Mouse (Mus musculus): ENCODE measurements around the gene Podxl.
A peak's percentile ranks its signal among the peaks of the same experiment; 100 is the strongest.

Gene Podxl

DNA sequence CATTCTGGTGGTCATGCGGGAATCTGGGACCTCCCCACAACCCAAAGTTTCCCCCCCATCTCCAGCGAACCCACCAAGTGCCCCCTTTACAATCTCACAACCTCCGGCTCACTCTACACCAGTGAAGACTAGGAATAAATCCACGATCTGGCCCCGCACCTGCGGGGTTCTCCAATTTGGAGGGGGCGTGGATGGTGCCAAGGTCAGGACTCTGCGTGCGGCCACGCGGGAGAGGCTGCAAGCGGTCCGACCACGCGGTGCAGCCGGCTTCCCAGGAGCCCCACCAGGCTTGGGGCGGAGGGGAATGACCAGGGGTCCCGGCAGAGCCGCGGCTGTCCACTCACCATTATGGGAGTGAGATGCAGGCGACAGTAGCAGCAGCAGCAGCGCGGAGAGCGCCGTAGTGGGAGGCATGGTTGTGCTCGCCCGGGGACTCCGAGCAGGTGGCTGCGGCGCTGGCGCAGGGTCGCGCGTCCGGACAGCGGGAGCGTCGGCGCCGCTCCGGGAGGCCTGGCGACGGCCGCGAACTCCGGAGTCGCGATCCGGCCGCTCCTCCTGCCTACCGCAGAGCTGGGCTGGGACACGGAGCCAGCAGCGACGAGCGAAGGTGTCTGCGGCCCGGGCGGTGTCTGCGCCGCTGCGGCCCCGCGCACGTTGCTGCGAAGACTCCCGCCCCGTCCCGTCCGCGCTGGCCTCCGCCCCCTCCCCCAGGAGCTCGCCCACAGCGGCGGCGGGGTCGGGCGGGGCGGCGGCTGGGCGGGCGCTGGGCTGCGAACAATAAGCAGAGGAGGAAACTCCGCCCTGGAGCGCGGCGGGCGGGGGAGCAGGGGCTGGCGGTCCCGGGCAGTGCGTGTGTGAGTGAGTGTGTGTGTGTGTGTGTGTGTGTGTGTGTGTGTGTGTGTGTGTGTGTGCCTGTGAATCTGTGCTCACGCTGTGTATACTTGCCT lies at the start of gene Podxl:
Podxl (minus strand) TSS at position 747 of the 947 bp plus-strand sequence.
- peak; percentile 45 to 68 for DNase-seq

- DNase-seq = no peak
Observed at GRCm38 (mm10) chr6:31612560-31613270, 48.9 kb upstream of the Podxl start.

GRCm38 (mm10) chr6:31606429-31606828 lies 42.6 kb upstream of the Podxl start:
- DNase-seq = no peak

DNA sequence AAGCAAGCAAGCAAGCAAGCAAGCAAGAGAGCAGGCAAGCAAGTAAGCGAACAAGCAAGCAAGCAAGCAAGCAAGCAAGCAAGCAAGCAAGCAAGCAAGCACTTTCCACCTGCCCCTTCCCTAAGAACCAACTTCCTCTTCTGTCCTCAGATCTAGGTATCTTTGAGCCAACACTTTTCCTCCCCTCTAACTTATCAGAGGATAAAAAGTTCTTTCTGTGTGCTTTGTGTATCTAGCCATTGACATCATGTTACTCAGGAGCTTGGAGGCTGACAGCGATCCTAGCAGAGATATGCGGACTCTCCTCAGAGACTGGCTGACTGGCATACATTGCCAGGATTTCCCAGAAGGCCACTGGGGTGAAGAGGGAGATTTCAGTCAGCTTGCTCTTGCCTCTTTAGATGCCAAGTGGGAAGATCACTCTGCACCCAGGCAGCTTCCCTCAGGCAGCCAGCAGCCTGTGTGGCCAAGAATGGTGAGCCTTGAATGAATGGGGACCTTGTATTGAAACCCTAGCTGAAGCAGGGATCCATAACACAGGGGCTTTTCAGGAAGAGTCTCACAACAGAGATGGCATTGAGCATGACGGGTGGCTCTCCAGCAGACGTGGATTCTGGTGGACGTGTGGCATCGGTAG lies 41.0 kb upstream of the Podxl start:
- DNase-seq = no peak

GRCm38 (mm10) chr6:31602489-31602888 lies 38.7 kb upstream of the Podxl start:
- DNase-seq = no peak

- no peak for DNase-seq
Observed at GRCm38 (mm10) chr6:31601131-31601530, 37.4 kb upstream of the Podxl start.

- no peak for DNase-seq
Observed at GRCm38 (mm10) chr6:31599863-31600262, 36.1 kb upstream of the Podxl start.

GRCm38 (mm10) chr6:31598349-31598911 lies 34.6 kb upstream of the Podxl start:
- no peak for DNase-seq

DNA sequence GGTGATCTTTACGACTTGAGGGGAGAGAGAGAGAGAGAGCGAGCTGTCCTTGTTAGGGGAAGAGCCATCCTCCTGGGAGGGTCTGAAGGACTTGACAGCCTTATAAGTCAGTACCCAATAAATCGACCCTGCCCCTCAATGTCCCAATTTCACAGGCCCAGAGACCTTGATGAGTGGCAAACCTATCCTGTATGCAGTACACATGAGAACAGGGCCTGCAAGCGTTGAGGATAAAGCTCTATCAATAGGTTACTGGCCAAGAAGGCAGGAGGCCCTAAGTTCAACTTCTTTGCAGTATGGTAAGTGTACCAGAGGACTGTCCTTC lies 33.3 kb upstream of the Podxl start:
- no peak for DNase-seq

DNA sequence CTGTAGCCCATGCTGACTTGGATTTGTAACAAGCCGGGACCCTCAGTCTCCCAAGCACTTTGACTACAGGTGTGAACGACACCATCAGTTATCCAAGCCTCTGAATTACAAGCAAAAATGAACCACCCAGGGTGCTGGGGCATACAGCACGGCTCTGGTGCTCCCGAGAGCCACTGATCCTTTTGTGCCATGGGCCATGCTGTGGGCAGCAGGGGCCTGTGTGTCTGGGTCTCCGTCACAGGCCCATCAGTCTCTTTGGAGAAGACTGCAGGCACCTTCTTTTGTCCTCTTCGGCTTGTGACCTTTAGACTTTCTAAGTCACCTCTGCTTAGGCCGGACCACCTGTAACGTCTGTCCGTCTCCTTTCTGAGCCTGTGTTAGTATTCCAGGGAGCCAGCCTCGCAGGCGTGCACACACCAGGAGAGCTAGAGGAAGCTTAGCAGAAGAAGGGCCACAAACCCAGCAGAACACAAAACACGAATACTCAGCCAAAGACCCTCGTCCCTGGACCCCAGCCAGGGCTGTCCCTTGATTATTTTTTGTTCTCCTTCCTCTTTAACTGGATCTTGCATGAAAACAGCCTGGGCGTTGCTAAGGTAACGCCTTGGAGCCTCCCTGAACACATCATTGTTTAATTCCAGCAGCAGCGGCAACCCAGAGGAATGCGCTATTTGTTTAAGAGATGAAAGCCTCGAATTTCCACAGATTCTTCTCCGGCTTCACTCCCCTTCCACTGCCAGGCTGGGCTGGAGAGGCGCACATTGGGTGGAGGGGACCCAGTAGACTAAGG lies 32.8 kb upstream of the Podxl start:
- DNase-seq = no peak

DNA sequence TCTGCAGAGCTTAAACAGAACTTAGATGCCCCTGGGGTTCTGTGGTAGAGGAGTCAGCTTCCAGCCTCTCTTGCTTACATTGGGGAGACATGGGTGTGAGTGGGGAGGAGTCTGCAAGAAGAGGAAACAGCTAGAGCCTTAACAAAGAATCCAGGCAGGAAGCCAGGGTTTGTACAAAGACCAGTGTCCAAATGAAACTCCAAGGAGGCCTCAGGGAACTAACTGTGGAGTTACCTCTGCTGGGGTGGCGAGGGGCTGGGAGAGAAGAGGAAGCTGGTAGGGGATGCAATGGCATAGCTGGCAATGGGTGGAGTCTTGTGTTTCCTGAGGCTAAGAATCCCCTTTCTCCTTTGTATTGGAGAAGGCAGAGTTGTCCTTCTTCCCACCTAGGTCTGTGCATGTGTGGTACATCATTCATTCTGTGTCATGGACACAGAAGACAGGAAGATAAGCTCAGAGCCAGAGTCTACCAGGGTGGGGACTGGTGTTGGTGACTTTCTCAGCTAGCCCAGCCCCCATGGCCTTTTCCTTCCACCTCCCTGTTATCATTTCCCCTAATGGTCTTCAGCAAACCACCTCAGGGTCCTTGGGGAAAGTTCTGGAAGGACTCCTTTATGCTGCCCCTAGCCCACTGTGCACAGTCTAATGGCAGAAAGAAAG lies 28.9 kb upstream of the Podxl start:
- no peak for DNase-seq

DNA sequence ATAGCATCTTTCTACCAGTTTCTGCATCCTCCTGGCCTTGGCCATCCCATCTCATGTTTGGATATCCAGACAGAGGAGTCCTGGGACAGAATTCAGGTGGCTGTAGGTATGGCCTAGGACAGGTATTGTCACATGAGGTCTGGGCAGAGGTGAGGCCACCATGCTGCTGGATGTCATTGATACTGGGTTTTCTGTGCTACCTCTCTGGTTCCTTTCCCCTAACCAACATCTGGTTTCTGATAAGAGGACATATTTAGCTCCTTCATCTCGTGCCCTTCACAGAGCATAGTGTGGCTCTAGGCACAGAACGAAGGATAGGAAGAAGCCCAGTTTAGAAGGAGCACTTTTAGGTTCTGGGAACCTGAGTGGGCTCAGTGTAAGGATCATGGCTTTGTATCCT lies 28.3 kb upstream of the Podxl start:
- no peak for DNase-seq

GRCm38 (mm10) chr6:31591676-31592075 lies 27.9 kb upstream of the Podxl start:
- DNase-seq = no peak

GRCm38 (mm10) chr6:31590754-31591153 lies 27.0 kb upstream of the Podxl start:
- DNase-seq = no peak

DNA sequence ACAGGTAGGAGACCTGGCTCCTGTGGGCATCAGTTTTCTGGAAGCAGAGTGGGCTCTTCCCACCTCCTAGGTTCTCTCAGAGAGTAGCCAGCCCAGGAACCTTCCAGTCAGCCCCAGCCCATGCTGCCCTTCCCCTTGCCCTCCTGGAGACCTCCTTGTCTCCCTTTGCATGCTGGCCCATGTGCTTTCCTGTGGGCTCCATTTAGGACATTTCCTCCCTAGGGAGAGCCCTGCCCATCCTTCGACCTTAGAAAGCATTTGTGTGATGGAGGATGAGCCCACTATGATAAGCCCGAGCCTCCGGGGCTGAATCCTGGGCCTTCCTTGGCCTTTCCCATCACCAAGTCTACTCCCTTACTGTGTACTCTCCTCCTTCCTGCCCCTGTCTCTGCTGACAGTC lies 25.5 kb upstream of the Podxl start:
- no peak for DNase-seq

- DNase-seq = no peak
Observed at GRCm38 (mm10) chr6:31587655-31588054, 23.9 kb upstream of the Podxl start.

DNA sequence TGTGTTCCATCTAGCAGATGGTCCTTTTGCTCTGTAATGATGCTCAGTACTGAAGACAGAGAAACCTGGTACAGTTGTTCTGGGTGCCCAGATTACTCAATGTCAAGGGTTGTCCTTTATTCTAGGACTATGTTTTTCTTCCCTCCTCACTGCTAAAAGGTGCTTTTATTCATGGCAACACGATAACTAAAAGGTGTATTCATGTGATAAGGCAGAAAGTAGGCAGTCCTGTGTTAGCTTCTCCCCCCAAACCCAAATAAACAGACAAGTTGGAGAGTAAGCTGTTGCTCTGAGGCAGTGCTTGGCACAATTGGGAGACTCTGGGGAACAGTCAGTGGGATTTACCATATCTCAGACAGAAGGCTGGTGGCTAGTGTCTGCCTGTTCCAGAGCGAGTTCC lies 22.3 kb upstream of the Podxl start:
- no peak for DNase-seq

- no peak for DNase-seq
Observed at GRCm38 (mm10) chr6:31576151-31576550, 12.4 kb upstream of the Podxl start.

- DNase-seq = no peak
Observed at GRCm38 (mm10) chr6:31575063-31575462, 11.3 kb upstream of the Podxl start.

GRCm38 (mm10) chr6:31571459-31571858 lies 7.7 kb upstream of the Podxl start:
- DNase-seq = no peak

DNA sequence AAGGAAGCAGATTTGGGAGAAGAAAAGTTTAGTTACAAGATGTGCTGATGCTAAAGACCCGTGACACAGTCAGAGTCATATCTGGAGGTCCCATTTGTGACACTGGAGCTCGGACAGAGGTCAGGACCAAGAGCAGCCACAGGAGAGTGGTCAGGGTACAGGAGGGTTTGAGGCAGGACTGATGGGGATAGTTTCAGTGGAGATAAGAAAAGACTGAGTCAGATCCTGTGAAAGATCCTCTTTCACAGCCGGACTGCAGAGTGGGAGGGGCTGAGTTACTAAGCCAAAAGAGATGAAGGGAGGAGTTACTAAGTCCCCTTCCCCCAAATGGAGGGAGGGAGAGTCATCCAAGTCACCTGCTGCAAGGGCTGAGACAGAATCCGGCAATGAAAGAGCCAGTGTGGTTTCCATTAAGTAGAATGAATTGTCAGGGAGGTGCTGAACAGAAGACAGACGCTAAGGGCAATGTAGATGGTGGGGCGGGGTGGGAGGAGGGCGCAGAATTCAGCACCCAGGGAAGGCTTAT lies 4.4 kb upstream of the Podxl start:
- no peak for DNase-seq

- no peak for DNase-seq
Observed at GRCm38 (mm10) chr6:31567200-31567599, 3.4 kb upstream of the Podxl start.
